Mouse (Mus musculus) thymus, adult 2 months (tissue): ENCODE measurements around the gene Btbd11. TPM values are rescaled to one million over a fixed set of nuclear protein-coding genes. Genes with fewer than 3 reads are reported as not detected.

Experiments
- DNase-seq: peaks from one replicate; pipeline ENCODE4 v3.0.0; 2021
- H3K27ac ChIP-seq: fragments of 200-500 bp; 2 replicates; pipeline ENCODE4 v1.5.1; 2012; ENCODE audit warnings: low read length, control low read depth; ENCODE audit not compliant: control insufficient read depth, insufficient read depth
- H3K27me3 ChIP-seq: fragments of 200-500 bp; 2 replicates; pipeline ENCODE4 v1.6.1; 2012; ENCODE audit warnings: mild to moderate bottlenecking, low read length, moderate library complexity, mixed read lengths; ENCODE audit not compliant: control insufficient read depth, insufficient read depth
- H3K36me3 ChIP-seq: fragments of 200-500 bp; 2 replicates; pipeline ENCODE4 v1.6.1; 2012; ENCODE audit warnings: mild to moderate bottlenecking, low read length, moderate library complexity; ENCODE audit not compliant: control insufficient read depth, insufficient read depth
- H3K4me1 ChIP-seq: fragments of 200-500 bp; replicated peaks from 2 replicates; pipeline ENCODE4 v1.6.1; 2012; ENCODE audit warnings: low read length; ENCODE audit not compliant: control insufficient read depth, insufficient read depth
- H3K4me3 ChIP-seq: fragments of 200-500 bp; 2 replicates; pipeline ENCODE4 v1.5.1; 2012; ENCODE audit warnings: mild to moderate bottlenecking, low read length, control low read depth, moderate library complexity; ENCODE audit not compliant: control insufficient read depth, insufficient read depth
- CTCF ChIP-seq: fragments of 200-500 bp; IDR thresholded peaks from 2 replicates; pipeline ENCODE4 v1.5.1; 2012; ENCODE audit warnings: mild to moderate bottlenecking, control low read depth, low read length, moderate library complexity, borderline replicate concordance; ENCODE audit not compliant: control insufficient read depth, poor library complexity, insufficient read depth; ENCODE audit errors: extremely low read depth
- POLR2A ChIP-seq: fragments of 200-500 bp; IDR thresholded peaks from 2 replicates; pipeline ENCODE4 v1.6.1; 2012; ENCODE audit warnings: mild to moderate bottlenecking, low read length, control low read depth, moderate library complexity; ENCODE audit not compliant: control insufficient read depth, poor library complexity, insufficient read depth; ENCODE audit errors: extremely low read depth
- WGBS: fragments of 180-500 bp; shearing (Covaris S2); methylation state at CpG from one replicate; pipeline ENCODE4 v1.1.7; 2018; 5-methylcytosine and 5-hydroxymethylcytosine counted together
- polyA plus RNA-seq: library from polyadenylated mRNA; depleted of rRNA; stranded (reverse); fragments of >200 nt; gene quantifications from 2 replicates; pipeline ENCODE4 v1.2.3, GENCODE M21; 2012

Gene Btbd11
- polyA plus RNA-seq, 1 experiment = 32.3 TPM

DNA sequence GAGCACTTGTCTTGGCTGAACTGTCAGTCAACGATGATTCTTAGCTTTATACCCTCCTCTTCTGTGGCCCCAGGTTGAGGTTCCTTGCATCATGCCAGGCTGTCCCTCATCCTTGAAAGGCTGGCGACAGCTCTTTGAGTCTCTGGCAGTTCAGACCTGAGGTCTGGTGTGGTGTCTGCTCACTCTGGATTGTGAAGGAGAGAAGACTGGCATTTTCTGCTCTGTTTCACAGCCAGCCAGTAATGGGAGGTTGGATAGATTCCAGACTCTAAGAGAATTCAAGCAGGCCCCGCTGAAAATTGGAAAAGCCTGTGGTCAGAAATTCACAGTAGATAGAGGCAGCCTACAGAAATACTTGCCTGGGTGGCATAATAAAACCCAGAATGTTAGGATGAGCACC lies 87.3 kb downstream of the Btbd11 start:
- 87% methylated on average over 3 of the region's 3 CpGs for WGBS
- Histone ChIP-seq H3K36me3 (no peaks in the 10 kb centered on the region), H3K4me3 (no peak overlapping the region), H3K4me1 (no peaks in the 10 kb centered on the region), H3K27ac (no peak overlapping the region), H3K27me3 (no peaks in the 10 kb centered on the region)
- TF ChIP-seq CTCF = no peak
- TF ChIP-seq POLR2A = no peak
- DNase-seq = no peak

DNA sequence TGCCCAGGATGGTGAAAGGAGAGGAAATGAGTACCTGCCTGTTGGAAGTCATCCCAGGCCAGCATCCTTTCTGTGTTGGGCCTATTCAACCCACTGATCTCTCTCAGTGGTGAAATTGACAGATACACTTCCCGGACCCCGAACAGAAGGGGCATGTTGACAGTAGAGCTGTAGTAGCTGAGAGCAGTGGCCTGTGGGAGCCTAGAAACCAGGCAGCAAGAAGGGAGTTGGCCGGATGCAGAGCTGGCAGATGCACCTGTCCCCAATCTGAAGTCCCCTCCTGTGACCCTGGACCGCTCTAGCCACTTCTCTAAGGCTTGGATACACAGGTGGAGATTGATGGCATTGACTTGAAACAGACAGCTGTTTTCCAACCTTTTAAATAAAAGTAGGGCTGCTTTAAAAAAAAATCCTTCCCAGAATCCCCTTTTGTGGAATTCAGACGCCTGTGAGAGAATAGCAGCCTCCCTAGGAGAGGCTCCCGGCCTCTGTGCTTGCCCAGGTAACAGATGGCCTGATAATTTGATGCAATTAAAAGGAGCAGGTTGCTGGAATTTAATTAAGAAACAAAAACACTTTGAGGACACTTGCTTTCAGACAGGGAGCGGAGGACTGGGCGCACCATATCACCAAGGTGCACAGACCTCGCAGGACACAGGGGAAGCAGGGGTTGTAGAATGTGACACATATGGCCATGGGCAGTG lies 89.2 kb downstream of the Btbd11 start:
- H3K36me3 ChIP-seq = no peaks in the 10 kb centered on the region
- DNase-seq = no peak
- no peaks in the 10 kb centered on the region for H3K27me3 ChIP-seq
- H3K4me1 ChIP-seq = no peaks in the 10 kb centered on the region
- H3K27ac ChIP-seq = no peak overlapping the region
- no peak overlapping the region for H3K4me3 ChIP-seq
- no peak for TF ChIP-seq CTCF
- no peak for TF ChIP-seq POLR2A
- WGBS = 95% methylated on average over 9 of the region's 9 CpGs

GRCm38 (mm10) chr10:85479959-85480625 lies 93.5 kb downstream of the Btbd11 start:
- WGBS = 80% methylated on average over 6 of the region's 6 CpGs
- no peaks in the 10 kb centered on the region for H3K4me1 ChIP-seq
- no peaks in the 10 kb centered on the region for H3K36me3 ChIP-seq
- TF ChIP-seq CTCF (no peak), POLR2A (no peak)
- DNase-seq = no peak
- no peak overlapping the region for H3K27ac ChIP-seq
- no peak overlapping the region for H3K4me3 ChIP-seq
- no peaks in the 10 kb centered on the region for H3K27me3 ChIP-seq

GRCm38 (mm10) chr10:85481106-85481505 lies 94.5 kb downstream of the Btbd11 start:
- Histone ChIP-seq H3K27ac (no peak overlapping the region), H3K4me1 (no peaks in the 10 kb centered on the region), H3K36me3 (no peaks in the 10 kb centered on the region), H3K4me3 (no peak overlapping the region), H3K27me3 (no peaks in the 10 kb centered on the region)
- DNase-seq = no peak
- 57% methylated on average over 3 of the region's 3 CpGs for WGBS
- TF ChIP-seq CTCF (no peak), POLR2A (no peak)

DNA sequence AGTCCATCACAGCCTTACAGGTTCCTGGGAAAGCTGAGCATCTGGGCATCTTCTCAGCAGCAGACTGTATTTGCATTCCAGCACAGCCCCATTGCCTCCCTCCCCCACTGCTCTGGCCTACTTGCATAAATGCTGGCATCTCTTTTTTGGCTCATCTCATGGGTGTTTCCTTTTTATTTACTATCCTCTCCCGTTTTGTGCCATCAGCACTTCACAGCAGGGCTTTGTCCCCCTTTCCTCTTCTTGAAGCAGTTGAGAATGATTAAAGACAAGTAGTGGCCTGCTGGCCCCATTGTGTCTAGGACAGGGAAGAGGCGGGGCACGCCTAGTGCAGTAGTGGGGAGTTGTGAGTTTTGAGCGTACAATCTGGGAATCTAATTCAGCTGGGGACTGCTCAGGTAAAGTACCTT lies 95.5 kb downstream of the Btbd11 start:
- no peaks in the 10 kb centered on the region for H3K27me3 ChIP-seq
- 82% methylated on average over 4 of the region's 4 CpGs for WGBS
- no peaks in the 10 kb centered on the region for H3K4me1 ChIP-seq
- TF ChIP-seq POLR2A = no peak
- no peak for TF ChIP-seq CTCF
- H3K36me3 ChIP-seq = no peaks in the 10 kb centered on the region
- DNase-seq = no peak
- no peak overlapping the region for H3K4me3 ChIP-seq
- no peak overlapping the region for H3K27ac ChIP-seq

DNA sequence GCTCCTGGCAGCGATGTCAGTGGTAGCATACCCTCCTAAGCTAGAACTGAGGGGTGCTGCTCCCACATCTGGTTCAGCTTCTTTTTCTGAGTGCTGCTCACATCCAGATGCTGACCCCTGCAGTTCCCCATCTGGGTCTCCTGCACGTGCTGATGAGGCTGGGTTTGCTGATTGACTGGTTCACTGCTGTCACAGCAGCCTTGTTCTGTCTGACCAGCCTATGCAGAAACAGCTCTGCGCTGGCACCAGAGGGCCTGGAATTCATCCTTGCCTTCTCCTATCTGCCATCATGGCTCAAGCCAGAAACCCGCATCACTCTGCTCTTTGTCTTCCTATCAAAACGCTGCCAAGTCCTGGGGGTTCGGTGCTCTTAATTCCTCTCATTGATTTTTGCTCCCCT lies 95.9 kb downstream of the Btbd11 start:
- Histone ChIP-seq H3K27me3 (no peaks in the 10 kb centered on the region), H3K36me3 (no peaks in the 10 kb centered on the region), H3K4me3 (no peak overlapping the region), H3K4me1 (no peaks in the 10 kb centered on the region), H3K27ac (no peak overlapping the region)
- 77% methylated on average over 6 of the region's 6 CpGs for whole genome bisulfite sequencing
- TF ChIP-seq POLR2A (no peak), CTCF (no peak)
- no peak for DNase-seq
